Mouse (Mus musculus): ENCODE measurements around the gene Pkn1.

- no peak for TF ChIP-seq MAFK (IDR thresholded peaks at IDR 0.05; ENCODE audit: borderline replicate concordance, low read depth, low read length)
- no peak for TF ChIP-seq TBP (IDR thresholded peaks at IDR 0.05; ENCODE audit: low read depth, low read length)
- TF ChIP-seq ZMIZ1 (IDR thresholded peaks at IDR 0.05; ENCODE audit: low read depth, low read length), result no peak
- TF ChIP-seq HCFC1 (IDR thresholded peaks at IDR 0.05; ENCODE audit: low read depth, low read length), result no peak
- no peak for TF ChIP-seq MAZ (IDR thresholded peaks at IDR 0.05; ENCODE audit: low read depth, low read length)
- TF ChIP-seq E2F4 (IDR thresholded peaks at IDR 0.05; ENCODE audit: borderline replicate concordance, low read depth, low read length), result no peak
- TF ChIP-seq MYB (IDR thresholded peaks at IDR 0.05; ENCODE audit: low read depth, low read length), result no peak
Observed at GRCm38 (mm10) chr8:83618566-83618965, 80.4 kb downstream of the Pkn1 start.
